Mouse (Mus musculus): ENCODE measurements around the gene Gm20388.

DNA sequence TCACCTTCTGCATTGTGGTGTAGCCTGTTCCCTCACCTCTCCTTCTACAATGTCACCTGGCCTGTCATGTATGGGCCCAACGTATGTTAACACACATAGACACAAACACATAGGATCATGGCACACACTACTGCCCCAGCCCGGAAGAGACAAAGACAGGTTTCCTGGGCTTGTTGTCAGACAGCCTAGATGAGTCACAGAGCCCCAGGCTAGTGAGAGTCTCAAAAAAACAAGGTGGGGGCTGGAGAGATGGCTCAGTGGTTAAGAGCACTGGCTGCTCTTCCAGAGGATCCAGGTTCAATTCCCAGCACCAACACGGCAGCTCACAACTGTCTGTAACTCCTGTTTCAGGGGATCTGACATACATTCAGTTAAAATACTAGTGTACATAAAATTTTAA, 2967.6 kb downstream of the Gm20388 start:
- no peak for TF ChIP-seq CTCF (conservative IDR thresholded peaks at IDR 0.05; ENCODE audit: insufficient read depth, insufficient read length, low read depth, low read length)
- TF ChIP-seq POLR2A (IDR thresholded peaks at IDR 0.05; ENCODE audit: low read depth, low read length) = no peak

All from kidney, adult 2 months (tissue).